Comparison of ENCODE assay signal across 8 mouse cellular contexts in the genomic region with DNA sequence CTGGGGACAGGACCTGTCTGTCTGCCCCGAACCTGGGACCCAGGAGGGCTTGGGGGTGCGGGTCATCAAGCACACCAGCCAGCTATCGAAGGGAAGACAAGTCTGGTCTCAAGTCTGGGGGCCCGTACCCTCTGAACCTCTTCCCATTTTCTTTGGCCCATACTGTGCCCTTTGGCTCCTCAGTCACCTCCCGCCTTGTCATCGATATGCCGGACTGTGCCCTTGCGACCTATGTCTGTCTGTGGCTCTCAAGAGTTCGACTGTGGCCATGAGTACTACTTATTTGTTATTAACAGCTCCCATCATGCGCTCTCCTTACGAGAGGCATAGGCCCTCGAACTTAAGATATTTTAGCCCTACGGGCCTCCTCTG. TPM values are rescaled to one million over a fixed set of nuclear protein-coding genes. Genes with fewer than 3 reads are reported as not detected.
DNase-seq lines count a peak whose midpoint lies in the region; ATAC-seq and TF ChIP-seq lines count a peak whose summit lies in the region.

No protein-coding gene starts in this region.

- no peaks in the 10 kb centered on the region for H3K9me3 ChIP-seq in heart, embryonic 12.5 days (replicated peaks)
- H3K9me3 ChIP-seq in MEL (replicated peaks; ENCODE audit: insufficient read depth, low read length) = no peaks in the 10 kb centered on the region
- no peaks in the 10 kb centered on the region for H3K9me3 ChIP-seq in hindbrain, embryonic 11.5 days (ENCODE audit: control insufficient read depth, low read length)
- H3K9me3 ChIP-seq in midbrain, embryonic 10.5 days (replicated peaks) = no peaks in the 10 kb centered on the region

- TF ChIP-seq EP300 in MEL (IDR thresholded peaks at IDR 0.05; ENCODE audit: low read depth in 1 of 2, low read length in 2 of 2) = 0 out of 4 replicates have a peak, but pooled peaks of 1 of the 2 experiments have one; percentile 7

- H3K79me2 ChIP-seq in MEL (ENCODE audit: control insufficient read depth, insufficient read depth, low read length, poor library complexity) = peaks cover 47% of the 10 kb centered on the region

- peak overlapping the region; percentile 70 for H3K9ac ChIP-seq in heart, embryonic 12.5 days
- H3K9ac ChIP-seq in MEL (ENCODE audit: control insufficient read depth, low read depth, low read length, poor library complexity, severe bottlenecking) = peak overlapping the region; percentile 97
- peak overlapping the region; percentile 64 for H3K9ac ChIP-seq in hindbrain, embryonic 11.5 days (ENCODE audit: low read depth, low read length)

- no peaks in the 10 kb centered on the region for H3K36me3 ChIP-seq in heart, embryonic 12.5 days
- H3K36me3 ChIP-seq in MEL (ENCODE audit: control insufficient read depth in 1 of 2, insufficient read depth in 2 of 2, low read length in 2 of 2) = peaks cover 1 to 31% of the 10 kb centered on the region in 2 experiments; a peak in 2 of 4 replicates
- no peaks in the 10 kb centered on the region for H3K36me3 ChIP-seq in hindbrain, embryonic 11.5 days (ENCODE audit: control insufficient read depth, insufficient read depth, low read length)
- 0 out of 2 replicates have a peak, but pooled peaks cover 3% of the 10 kb centered on the region for H3K36me3 ChIP-seq in midbrain, embryonic 10.5 days

- peak overlapping the region; percentile 81 for H3K4me2 ChIP-seq in heart, embryonic 12.5 days
- peak overlapping the region; percentile 63 for H3K4me2 ChIP-seq in hindbrain, embryonic 11.5 days (replicated peaks; ENCODE audit: low read depth, low read length)

- no peak; a peak in 1 of 6 replicates for TF ChIP-seq CTCF in MEL (IDR thresholded peaks at IDR 0.05 in 2 of 3, conservative IDR thresholded peaks at IDR 0.05 in 1 of 3; ENCODE audit: control insufficient read depth in 1 of 3, insufficient read depth in 1 of 3, low read depth in 2 of 3, low read length in 3 of 3, poor library complexity in 1 of 3, severe bottlenecking in 1 of 3)

- H3K4me3 ChIP-seq in heart, embryonic 12.5 days = peak overlapping the region; percentile 82
- peak overlapping the region; percentile 99 for H3K4me3 ChIP-seq in MEL (ENCODE audit: control insufficient read depth in 1 of 2, insufficient read depth in 1 of 2, low read depth in 2 of 2, low read length in 2 of 2)
- H3K4me3 ChIP-seq in hindbrain, embryonic 11.5 days (ENCODE audit: low read depth, low read length) = peak overlapping the region; percentile 63
- H3K4me3 ChIP-seq in midbrain, embryonic 10.5 days = peak overlapping the region; percentile 77

- 13% methylated on average over 13 of the region's 13 CpGs for WGBS in heart, embryonic 12.5 days
- WGBS in hindbrain, embryonic 11.5 days = 18% methylated on average over 13 of the region's 13 CpGs
- WGBS in midbrain, embryonic 10.5 days = 23% methylated on average over 13 of the region's 13 CpGs

- no peaks in the 10 kb centered on the region for H3K27me3 ChIP-seq in heart, embryonic 12.5 days (replicated peaks)
- no peaks in the 10 kb centered on the region for H3K27me3 ChIP-seq in MEL (ENCODE audit: control insufficient read depth in 1 of 2, insufficient read depth in 2 of 2, low read length in 2 of 2)
- H3K27me3 ChIP-seq in hindbrain, embryonic 11.5 days (ENCODE audit: control insufficient read depth, insufficient read depth, low read length) = no peaks in the 10 kb centered on the region
- H3K27me3 ChIP-seq in midbrain, embryonic 10.5 days (ENCODE audit: low read depth, poor library complexity, severe bottlenecking) = no peaks in the 10 kb centered on the region

- intact Hi-C loops in left cerebral cortex, postnatal 25 days (cut with DNase I) = loop anchor here (2.0 to 5.0 kb wide), 3 partner anchors 39 to 94 kb away; partner anchors contain the start of genes Atn1, Emg1, Gm45234 and Phb2

- TF ChIP-seq RAD21 in MEL (IDR thresholded peaks at IDR 0.05; ENCODE audit: low read depth, low read length) = no peak

- H3K27ac ChIP-seq in heart, embryonic 12.5 days (ENCODE audit: poor library complexity, severe bottlenecking) = 0 out of 2 replicates have a peak overlapping the region, but pooled peaks have one; percentile 80
- H3K27ac ChIP-seq in MEL (ENCODE audit: control insufficient read depth, low read depth, low read length) = peak overlapping the region; percentile 90
- H3K27ac ChIP-seq in hindbrain, embryonic 11.5 days (ENCODE audit: low read depth, low read length) = no peak overlapping the region
- H3K27ac ChIP-seq in midbrain, embryonic 10.5 days (replicated peaks) = peak overlapping the region; percentile 88

- DNase-seq in heart, adult 9 months (ENCODE audit: low spot score in 2 of 2) = no peak
- DNase-seq in MEL (ENCODE audit: low read depth, low spot score) = no peak
- DNase-seq in hindbrain, embryonic 11.5 days (ENCODE audit: low spot score) = no peak
- DNase-seq in midbrain, embryonic 10.5 days (ENCODE audit: low spot score) = no peak
- DNase-seq in left cerebral cortex, postnatal 25 days (ENCODE audit: low spot score in 2 of 2) = no peak
- no peak for DNase-seq in cerebellum, adult 8-10 months
- no peak for DNase-seq in thymus, adult 18-20 months

- TF ChIP-seq POLR2A in MEL (IDR thresholded peaks at IDR 0.05; ENCODE audit: control insufficient read depth in 1 of 2, insufficient read depth in 1 of 2, low read depth in 1 of 2, low read length in 2 of 2, poor library complexity in 1 of 2) = no peak

- no peak for ATAC-seq in heart, embryonic 12.5 days (ENCODE audit: insufficient number of reproducible peaks, low FRiP score)
- no peak for ATAC-seq in hindbrain, embryonic 11.5 days (ENCODE audit: low FRiP score)

- peaks cover 8% of the 10 kb centered on the region; the same call in 1 of the 2 replicates for H3K4me1 ChIP-seq in heart, embryonic 12.5 days (replicated peaks)
- H3K4me1 ChIP-seq in MEL (ENCODE audit: control insufficient read depth in 1 of 2, insufficient read depth in 2 of 2, low read length in 2 of 2) = peaks cover 9 to 22% of the 10 kb centered on the region in 2 experiments
- H3K4me1 ChIP-seq in hindbrain, embryonic 11.5 days (replicated peaks; ENCODE audit: control insufficient read depth, insufficient read depth, low read length) = 0 out of 2 replicates have a peak, but pooled peaks cover 2% of the 10 kb centered on the region
- peaks cover 15% of the 10 kb centered on the region for H3K4me1 ChIP-seq in midbrain, embryonic 10.5 days

TF ChIP-seq in MEL, 35 proteins besides CTCF, POLR2A, EP300 and RAD21:
- TF ChIP-seq MAZ (IDR thresholded peaks at IDR 0.05; ENCODE audit: low read depth, low read length) (0 out of 2 replicates have a peak, but pooled peaks have one; percentile 25), TCF12 (IDR thresholded peaks at IDR 0.05; ENCODE audit: low read depth, low read length) (no peak), CHD1 (IDR thresholded peaks at IDR 0.05; ENCODE audit: low read depth, low read length) (peak; percentile 39; the same call in 1 of the 2 replicates), MXI1 (IDR thresholded peaks at IDR 0.05; ENCODE audit: low read depth, low read length) (peak; percentile 39)

RNA-seq across cellular contexts. Expression of gene Lpcat3, which starts 0.6 kb away (rescaled TPM):
- polyA plus RNA-seq in heart, embryonic 12.5 days (2016; fragmentation: Nextera tagmentation; extraction: Ambion mirVana) = 37.4 and 40.0 TPM in 2 replicates
- total RNA-seq in MEL (2012; rRNA removed) = 135 and 143 TPM in 2 replicates
- 100 to 1,000 TPM in 1 of 2 experiments, not detected in 1; 337 TPM for polyA plus RNA-seq in MEL (2012; ENCODE audit: insufficient read depth in 1 of 2, insufficient read length in 2 of 2, low read depth in 1 of 2, low replicate concordance in 2 of 2, missing spikeins in 1 of 2)
- polyA plus RNA-seq in hindbrain, embryonic 11.5 days (2014; fragmentation: Nextera tagmentation; extraction: Ambion mirVana) = 37.5 and 43.2 TPM in 2 replicates
- 35.8 and 38.7 TPM in 2 replicates for polyA plus RNA-seq in midbrain, embryonic 10.5 days (2016; fragmentation: Nextera tagmentation; extraction: Ambion mirVana)
- total RNA-seq in left cerebral cortex, postnatal 25 days (2021) = 10 to 100 TPM; 22.4 to 31.2 TPM

RNA-seq across cellular contexts. Expression of gene C1s2, which starts 27.5 kb away (rescaled TPM):
- not detected in 2 replicates for polyA plus RNA-seq in heart, embryonic 12.5 days (2016; fragmentation: Nextera tagmentation; extraction: Ambion mirVana)
- total RNA-seq in MEL (2012; rRNA removed) = 0.12 and 0.16 TPM in 2 replicates
- polyA plus RNA-seq in MEL (2012; ENCODE audit: insufficient read depth in 1 of 2, insufficient read length in 2 of 2, low read depth in 1 of 2, low replicate concordance in 2 of 2, missing spikeins in 1 of 2) = under 1 TPM in 1 of 2 experiments, not detected in 1; 0.25 TPM
- 0.10 TPM in 1 of 2 replicates, not detected in the other for polyA plus RNA-seq in hindbrain, embryonic 11.5 days (2014; fragmentation: Nextera tagmentation; extraction: Ambion mirVana)
- polyA plus RNA-seq in midbrain, embryonic 10.5 days (2016; fragmentation: Nextera tagmentation; extraction: Ambion mirVana) = 0.11 TPM in 1 of 2 replicates, not detected in the other
- total RNA-seq in left cerebral cortex, postnatal 25 days (2021) = under 1 TPM; 0.14 to 0.16 TPM

RNA-seq across cellular contexts. Expression of gene Emg1, which starts 48.6 kb away (rescaled TPM):
- polyA plus RNA-seq in heart, embryonic 12.5 days (2016; fragmentation: Nextera tagmentation; extraction: Ambion mirVana) = 105 and 107 TPM in 2 replicates
- 378 and 391 TPM in 2 replicates for total RNA-seq in MEL (2012; rRNA removed)
- polyA plus RNA-seq in MEL (2012; ENCODE audit: insufficient read depth in 1 of 2, insufficient read length in 2 of 2, low read depth in 1 of 2, low replicate concordance in 2 of 2, missing spikeins in 1 of 2) = 100 to 1,000 TPM in 1 of 2 experiments, not detected in 1; 346 TPM
- 196 and 203 TPM in 2 replicates for polyA plus RNA-seq in hindbrain, embryonic 11.5 days (2014; fragmentation: Nextera tagmentation; extraction: Ambion mirVana)
- 217 and 243 TPM in 2 replicates for polyA plus RNA-seq in midbrain, embryonic 10.5 days (2016; fragmentation: Nextera tagmentation; extraction: Ambion mirVana)
- 10 to 100 TPM; 42.9 to 48.8 TPM for total RNA-seq in left cerebral cortex, postnatal 25 days (2021)

RNA-seq across cellular contexts. Expression of gene Phb2, which starts 48.7 kb away (rescaled TPM):
- polyA plus RNA-seq in heart, embryonic 12.5 days (2016; fragmentation: Nextera tagmentation; extraction: Ambion mirVana) = 345 and 349 TPM in 2 replicates
- 623 and 706 TPM in 2 replicates for total RNA-seq in MEL (2012; rRNA removed)
- 100 to 1,000 TPM; 309 to 815 TPM for polyA plus RNA-seq in MEL (2012; ENCODE audit: insufficient read depth in 1 of 2, insufficient read length in 2 of 2, low read depth in 1 of 2, low replicate concordance in 2 of 2, missing spikeins in 1 of 2)
- 318 and 336 TPM in 2 replicates for polyA plus RNA-seq in hindbrain, embryonic 11.5 days (2014; fragmentation: Nextera tagmentation; extraction: Ambion mirVana)
- 401 and 471 TPM in 2 replicates for polyA plus RNA-seq in midbrain, embryonic 10.5 days (2016; fragmentation: Nextera tagmentation; extraction: Ambion mirVana)
- total RNA-seq in left cerebral cortex, postnatal 25 days (2021) = 100 to 1,000 TPM; 112 to 120 TPM
